8 mouse cellular contexts compared by ENCODE assay signal in genomic region chr9:21288404-21289336, GRCm38 (mm10). TPM values are rescaled to one million over a fixed set of nuclear protein-coding genes. Genes with fewer than 3 reads are reported as not detected.
DNase-seq lines count a peak whose midpoint lies in the region; ATAC-seq and TF ChIP-seq lines count a peak whose summit lies in the region.

No protein-coding gene starts in this region.

- no peaks in the 10 kb centered on the region for H3K27me3 ChIP-seq in hindbrain, embryonic 13.5 days

- H3K36me3 ChIP-seq in hindbrain, embryonic 13.5 days: peaks cover 21% of the 10 kb centered on the region

- peak overlapping the region; percentile 77 for H3K4me2 ChIP-seq in hindbrain, embryonic 13.5 days

- H3K9ac ChIP-seq in hindbrain, embryonic 13.5 days: peak overlapping the region; percentile 79; the same call in 1 of the 2 replicates

- H3K4me3 ChIP-seq in left cerebral cortex, adult 2 months: peak overlapping the region; percentile 67
- H3K4me3 ChIP-seq in hindbrain, embryonic 13.5 days: peak overlapping the region; percentile 68

- WGBS in hindbrain, embryonic 13.5 days: 81% methylated on average over 13 of the region's 13 CpGs

- peak overlapping the region; percentile 89 for H3K27ac ChIP-seq in left cerebral cortex, adult 2 months
- peak overlapping the region; percentile 90 for H3K27ac ChIP-seq in hindbrain, embryonic 13.5 days

- intact Hi-C loops in left cerebral cortex, adult 2 months (cut with DNase I): loop anchor here (2.0 kb wide), 1 partner anchor 50 kb away; the partner anchor contains the start of gene Keap1

- no peaks in the 10 kb centered on the region for H3K9me3 ChIP-seq in hindbrain, embryonic 13.5 days

- TF ChIP-seq POLR2A in brain, embryonic 14.5 days (IDR thresholded peaks at IDR 0.05; ENCODE audit: borderline replicate concordance, extremely low read depth, insufficient read depth, insufficient read length, poor library complexity, severe bottlenecking): no peak

- H3K4me1 ChIP-seq in hindbrain, embryonic 13.5 days (replicated peaks): peaks cover 44% of the 10 kb centered on the region

- no peak for ATAC-seq in hindbrain, embryonic 13.5 days (ENCODE audit: low FRiP score)

- no peak for DNase-seq in left cerebral cortex, adult 2 months (ENCODE audit: extremely low spot score in 1 of 2, low spot score in 2 of 2)
- no peak for DNase-seq in left cerebral cortex, adult 18-20 months (ENCODE audit: low spot score in 2 of 2)
- DNase-seq in brain, embryonic 14.5 days (ENCODE audit: low read depth): peak; percentile 24
- DNase-seq in lung, postnatal 10 days: peak; percentile 51
- DNase-seq in thymus, postnatal 0 days (ENCODE audit: low spot score): peak; percentile 72
- no peak for DNase-seq in right cerebral cortex, postnatal 4 days
- DNase-seq in embryo, embryonic 10 days (ENCODE audit: low spot score): no peak

- no peak for TF ChIP-seq CTCF in left cerebral cortex, adult 2 months (IDR thresholded peaks at IDR 0.05)
- no peak for TF ChIP-seq CTCF in brain, embryonic 14.5 days (IDR thresholded peaks at IDR 0.05; ENCODE audit: borderline replicate concordance, extremely low read depth, insufficient read depth, insufficient read length)

RNA-seq across cellular contexts. Expression of gene Kri1, which starts 0.9 kb away (rescaled TPM):
- total RNA-seq in left cerebral cortex, adult 2 months (2021): 10 to 100 TPM; 43.3 to 46.1 TPM
- 10 to 100 TPM; 36.8 to 38.5 TPM for total RNA-seq in left cerebral cortex, adult 18-20 months (2021)
- polyA plus RNA-seq in brain, embryonic 14.5 days (2012; rRNA removed): 32.9 and 36.3 TPM in 2 replicates
- 16.3 and 17.1 TPM in 2 replicates for polyA plus RNA-seq in hindbrain, embryonic 13.5 days (2015; fragmentation: Nextera tagmentation; extraction: Ambion mirVana)
- polyA plus RNA-seq in thymus, postnatal 0 days (2015; fragmentation: Nextera tagmentation; extraction: Ambion mirVana): 17.9 and 25.1 TPM in 2 replicates

RNA-seq across cellular contexts. Expression of gene Cdkn2d, which starts 2.5 kb away (rescaled TPM):
- 10 to 100 TPM; 47.9 to 54.6 TPM for total RNA-seq in left cerebral cortex, adult 2 months (2021)
- 10 to 100 TPM; 52.9 to 61.6 TPM for total RNA-seq in left cerebral cortex, adult 18-20 months (2021)
- polyA plus RNA-seq in brain, embryonic 14.5 days (2012; rRNA removed): 70.4 and 84.9 TPM in 2 replicates
- polyA plus RNA-seq in hindbrain, embryonic 13.5 days (2015; fragmentation: Nextera tagmentation; extraction: Ambion mirVana): 89.2 and 90.3 TPM in 2 replicates
- 216 and 234 TPM in 2 replicates for polyA plus RNA-seq in thymus, postnatal 0 days (2015; fragmentation: Nextera tagmentation; extraction: Ambion mirVana)

RNA-seq across cellular contexts. Expression of gene Ap1m2, which starts 23.5 kb away (rescaled TPM):
- total RNA-seq in left cerebral cortex, adult 2 months (2021): 1 to 10 TPM; 1.2 to 2.4 TPM
- total RNA-seq in left cerebral cortex, adult 18-20 months (2021): 1 to 10 TPM; 1.6 TPM
- 2.4 and 2.9 TPM in 2 replicates for polyA plus RNA-seq in brain, embryonic 14.5 days (2012; rRNA removed)
- 0.62 and 0.71 TPM in 2 replicates for polyA plus RNA-seq in hindbrain, embryonic 13.5 days (2015; fragmentation: Nextera tagmentation; extraction: Ambion mirVana)
- 20.2 and 21.0 TPM in 2 replicates for polyA plus RNA-seq in thymus, postnatal 0 days (2015; fragmentation: Nextera tagmentation; extraction: Ambion mirVana)

RNA-seq across cellular contexts. Expression of gene Atg4d, which starts 23.6 kb away (rescaled TPM):
- 10 to 100 TPM; 45.3 to 49.5 TPM for total RNA-seq in left cerebral cortex, adult 2 months (2021)
- total RNA-seq in left cerebral cortex, adult 18-20 months (2021): 10 to 100 TPM; 46.4 to 49.9 TPM
- 38.1 and 45.9 TPM in 2 replicates for polyA plus RNA-seq in brain, embryonic 14.5 days (2012; rRNA removed)
- polyA plus RNA-seq in hindbrain, embryonic 13.5 days (2015; fragmentation: Nextera tagmentation; extraction: Ambion mirVana): 51.1 and 51.8 TPM in 2 replicates
- 49.2 and 56.2 TPM in 2 replicates for polyA plus RNA-seq in thymus, postnatal 0 days (2015; fragmentation: Nextera tagmentation; extraction: Ambion mirVana)

RNA-seq across cellular contexts. Expression of gene Slc44a2, which starts 31.8 kb away (rescaled TPM):
- 10 to 100 TPM; 47.5 to 53.6 TPM for total RNA-seq in left cerebral cortex, adult 2 months (2021)
- total RNA-seq in left cerebral cortex, adult 18-20 months (2021): 10 to 100 TPM; 40.3 to 50.5 TPM
- polyA plus RNA-seq in brain, embryonic 14.5 days (2012; rRNA removed): 70.1 and 75.6 TPM in 2 replicates
- 68.1 and 73.8 TPM in 2 replicates for polyA plus RNA-seq in hindbrain, embryonic 13.5 days (2015; fragmentation: Nextera tagmentation; extraction: Ambion mirVana)
- polyA plus RNA-seq in thymus, postnatal 0 days (2015; fragmentation: Nextera tagmentation; extraction: Ambion mirVana): 161 and 167 TPM in 2 replicates

Comparison
In these comparisons a context has a peak if more than half of its experiments do, and no peak if none do; other contexts are left out.
1. DNase-seq: peak in brain, embryonic 14.5 days (single experiment), lung, postnatal 10 days (single experiment) and thymus, postnatal 0 days (single experiment); none in left cerebral cortex, adult 2 months (0 of 2), left cerebral cortex, adult 18-20 months (0 of 2), right cerebral cortex, postnatal 4 days (single experiment) and embryo, embryonic 10 days (single experiment).